Mouse (Mus musculus): ENCODE measurements around the gene Tor4a.

DNA sequence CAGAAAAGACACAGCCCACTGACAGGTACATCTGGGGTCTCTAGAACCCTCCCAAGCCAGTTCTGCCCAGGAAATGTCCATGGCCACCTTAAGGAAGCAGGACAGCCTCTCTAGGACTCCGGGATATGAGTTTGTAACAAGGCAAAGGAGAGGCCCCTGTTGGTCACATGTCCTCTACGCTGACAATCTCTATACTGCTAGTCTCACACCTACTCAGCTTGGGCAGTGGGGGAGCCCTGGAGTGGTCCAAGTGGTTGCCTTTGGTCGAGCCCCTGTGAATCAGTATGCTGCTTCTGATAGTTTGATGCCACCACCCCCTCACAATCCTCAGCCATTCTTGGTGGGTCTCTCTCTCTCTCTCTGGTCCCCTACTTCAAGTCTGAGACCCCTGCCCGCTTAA is 29.2 kb downstream of the Tor4a start:
- no peak for TF ChIP-seq CTCF (IDR thresholded peaks at IDR 0.05; ENCODE audit: insufficient read depth, low read length)
- no peak for TF ChIP-seq POLR2A (IDR thresholded peaks at IDR 0.05; ENCODE audit: borderline replicate concordance, extremely low read depth, low read depth, low read length)
